Mouse (Mus musculus) embryonic facial prominence, embryonic 11.5 days (tissue): ENCODE data around the gene Prm3. TPM values are rescaled to one million over a fixed set of nuclear protein-coding genes. Genes with fewer than 3 reads are reported as not detected.

Source experiments
- ATAC-seq: fragments of 200-750 bp; cut with Nextera tagmentation; replicated peaks from 2 replicates; pipeline ENCODE4 v1.8.0; 2017; ENCODE audit warnings: low read depth; ENCODE audit not compliant: insufficient number of reproducible peaks, low FRiP score, low TSS enrichment
- DNase-seq: peaks from one replicate; pipeline ENCODE4 v3.0.0-alpha.2; 2015; ENCODE audit warnings: low spot score
- H3K27ac ChIP-seq: fragments of 300-500 bp; sonication (generic); replicated peaks from 2 replicates; pipeline ENCODE4 v1.5.1; 2014; ENCODE audit warnings: mild to moderate bottlenecking, low read depth, low read length, control low read depth
- H3K27me3 ChIP-seq: fragments of 300-500 bp; sonication (generic); 2 replicates; pipeline ENCODE4 v1.6.1; 2014; ENCODE audit warnings: mild to moderate bottlenecking, low read length, moderate library complexity, mixed read lengths; ENCODE audit not compliant: control insufficient read depth, insufficient read depth
- H3K36me3 ChIP-seq: fragments of 300-500 bp; sonication (generic); replicated peaks from 2 replicates; pipeline ENCODE4 v1.6.1; 2014; ENCODE audit warnings: low read depth, mild to moderate bottlenecking, low read length, moderate library complexity, mixed read lengths; ENCODE audit not compliant: control insufficient read depth, insufficient read depth
- H3K4me1 ChIP-seq: fragments of 300-500 bp; sonication (generic); 2 replicates; pipeline ENCODE4 v1.6.1; 2014; ENCODE audit warnings: low read length, mixed read lengths; ENCODE audit not compliant: control insufficient read depth, insufficient read depth
- H3K4me2 ChIP-seq: fragments of 300-500 bp; sonication (generic); 2 replicates; pipeline ENCODE4 v1.6.1; 2014; ENCODE audit warnings: low read depth, mild to moderate bottlenecking, control low read depth, low read length, moderate library complexity
- H3K4me3 ChIP-seq: fragments of 300-500 bp; sonication (generic); 2 replicates; pipeline ENCODE4 v1.5.1; 2014; ENCODE audit warnings: low read depth, low read length, control low read depth
- H3K9ac ChIP-seq: fragments of 300-500 bp; sonication (generic); replicated peaks from 2 replicates; pipeline ENCODE4 v1.6.1; 2014; ENCODE audit warnings: mild to moderate bottlenecking, control low read depth, low read length
- H3K9me3 ChIP-seq: fragments of 300-500 bp; sonication (generic); replicated peaks from 2 replicates; pipeline ENCODE4 v1.6.1; 2016; ENCODE audit warnings: mild to moderate bottlenecking, low read length, inconsistent platforms, mixed read lengths; ENCODE audit not compliant: control insufficient read depth
- WGBS: fragments of 180-500 bp; shearing (Covaris S2); extraction: QIAGEN DNeasy Blood & Tissue Kit; methylation state at CpG from one replicate; pipeline ENCODE4 v1.1.7; 2014; 5-methylcytosine and 5-hydroxymethylcytosine counted together
- polyA plus RNA-seq: library from polyadenylated mRNA; unstranded; fragments of >200 nt; fragmentation: Nextera tagmentation; extraction: Ambion mirVana; gene quantifications from 2 replicates; pipeline ENCODE4 v1.2.1, GENCODE M21; 2014

Gene Prm3
- polyA plus RNA-seq, 1 experiment from 2014 or later: not detected

GRCm38 (mm10) chr16:10788271-10788670 is 2.4 kb downstream of the Prm3 start, which contains the start of gene Tnp2:
TSS of gene Tnp2 (minus strand) at chr16:10788660.
- Histone ChIP-seq H3K4me2 (no peak within 1 kb of the TSS), H3K27ac (no peak within 1 kb of the TSS), H3K27me3 (no peaks in the 10 kb centered on the region; the same call in 1 of the 2 replicates), H3K4me1 (no peaks in the 10 kb centered on the region; the same call in 1 of the 2 replicates), H3K9ac (no peak within 1 kb of the TSS), H3K4me3 (no peak within 1 kb of the TSS), H3K9me3 (no peaks in the 10 kb centered on the region), H3K36me3 (no peaks in the 10 kb centered on the region)
- 51% methylated on average over 16 of the region's 16 CpGs for WGBS
- DNase-seq: no peak
- no peak for ATAC-seq

GRCm38 (mm10) chr16:10787548-10788058 is 3.1 kb downstream of the Prm3 start:
- no peaks in the 10 kb centered on the region for H3K36me3 ChIP-seq
- no peaks in the 10 kb centered on the region for H3K9me3 ChIP-seq
- ATAC-seq: no peak
- DNase-seq: no peak
- no peaks in the 10 kb centered on the region; the same call in 1 of the 2 replicates for H3K27me3 ChIP-seq
- H3K27ac ChIP-seq: no peak overlapping the region
- H3K9ac ChIP-seq: no peak overlapping the region
- H3K4me3 ChIP-seq: no peak overlapping the region
- H3K4me1 ChIP-seq: peaks cover under 1% of the 10 kb centered on the region; the same call in 1 of the 2 replicates
- WGBS: 81% methylated on average over 7 of the region's 7 CpGs
- no peak overlapping the region for H3K4me2 ChIP-seq

GRCm38 (mm10) chr16:10786782-10787547 is 3.7 kb downstream of the Prm3 start:
- no peak overlapping the region for H3K27ac ChIP-seq
- H3K9ac ChIP-seq: no peak overlapping the region; the same call in 1 of the 2 replicates
- no peak overlapping the region for H3K4me3 ChIP-seq
- H3K4me1 ChIP-seq: peaks cover 4% of the 10 kb centered on the region; the same call in 1 of the 2 replicates
- no peak overlapping the region; the same call in 1 of the 2 replicates for H3K4me2 ChIP-seq
- DNase-seq (no peak), ATAC-seq (no peak)
- no peaks in the 10 kb centered on the region for H3K9me3 ChIP-seq
- WGBS: 58% methylated on average over 4 of the region's 4 CpGs
- H3K27me3 ChIP-seq: no peaks in the 10 kb centered on the region; the same call in 1 of the 2 replicates
- H3K36me3 ChIP-seq: no peaks in the 10 kb centered on the region

GRCm38 (mm10) chr16:10786288-10786687 is 4.4 kb downstream of the Prm3 start:
- peak overlapping the region; percentile 67 for H3K9ac ChIP-seq
- H3K9me3 ChIP-seq: no peaks in the 10 kb centered on the region
- H3K4me2 ChIP-seq: peak overlapping the region; percentile 98
- WGBS: 2% methylated on average over 9 of the region's 9 CpGs
- peak overlapping the region; percentile 94 for H3K27ac ChIP-seq
- peak overlapping the region; percentile 66 for H3K4me3 ChIP-seq
- no peaks in the 10 kb centered on the region; the same call in 1 of the 2 replicates for H3K27me3 ChIP-seq
- H3K36me3 ChIP-seq: no peaks in the 10 kb centered on the region
- H3K4me1 ChIP-seq: peaks cover 4% of the 10 kb centered on the region; the same call in 1 of the 2 replicates
- ATAC-seq (peak; percentile 31), DNase-seq (peak; percentile 95)

GRCm38 (mm10) chr16:10785371-10786231 is 5.1 kb downstream of the Prm3 start, which contains the start of gene Socs1:
TSS of gene Socs1 (minus strand) at chr16:10785536.
- ATAC-seq: peak; percentile 81
- H3K9ac ChIP-seq: peak within 1 kb of the TSS; percentile 67
- under 1% methylated on average over 54 of the region's 59 CpGs for WGBS
- H3K27me3 ChIP-seq: no peaks in the 10 kb centered on the region; the same call in 1 of the 2 replicates
- H3K4me2 ChIP-seq: peak within 1 kb of the TSS; percentile 98
- peaks cover 4% of the 10 kb centered on the region; the same call in 1 of the 2 replicates for H3K4me1 ChIP-seq
- DNase-seq: peak; percentile 91
- no peaks in the 10 kb centered on the region for H3K9me3 ChIP-seq
- H3K36me3 ChIP-seq: no peaks in the 10 kb centered on the region
- H3K4me3 ChIP-seq: peak within 1 kb of the TSS; percentile 66
- peak within 1 kb of the TSS; percentile 94 for H3K27ac ChIP-seq

- Histone ChIP-seq H3K36me3 (no peaks in the 10 kb centered on the region), H3K4me1 (peaks cover 4% of the 10 kb centered on the region; the same call in 1 of the 2 replicates), H3K9me3 (no peaks in the 10 kb centered on the region), H3K27ac (peak overlapping the region; percentile 94), H3K27me3 (no peaks in the 10 kb centered on the region; the same call in 1 of the 2 replicates), H3K4me3 (peak overlapping the region; percentile 66), H3K9ac (peak overlapping the region; percentile 67), H3K4me2 (peak overlapping the region; percentile 98)
- ATAC-seq (peak; percentile 81), DNase-seq (peak; percentile 95)
- WGBS: 0% methylated on average over 33 of the region's 55 CpGs
Measured at GRCm38 (mm10) chr16:10784793-10785370, 5.8 kb downstream of the Prm3 start.
